Mouse (Mus musculus) layer of hippocampus, adult 2 months (tissue): ENCODE results near the gene Gzf1. TPM values are rescaled to one million over a fixed set of nuclear protein-coding genes. Genes with fewer than 3 reads are reported as not detected.

Source experiments
- DNase-seq, 2 experiments: peaks; one replicate each; pipeline ENCODE4 v3.0.0; 2022; ENCODE audit warnings: low spot score in 2 of 2
- H3K27ac ChIP-seq: fragments of 200-600 bp; 2 replicates; pipeline ENCODE4 v1.8.1; 2022
- H3K4me3 ChIP-seq: fragments of 200-600 bp; 2 replicates; pipeline ENCODE4 v1.8.1; 2022; ENCODE audit warnings: mild to moderate bottlenecking
- CTCF ChIP-seq: fragments of 200-600 bp; conservative IDR thresholded peaks from 2 replicates; pipeline ENCODE4 v1.8.1; 2022; ENCODE audit warnings: antibody characterized with exemption, mild to moderate bottlenecking, moderate library complexity
- long read RNA-seq, 2 experiments: library from polyadenylated mRNA; stranded (forward); transcript quantifications; one replicate each; pipeline ENCODE4 v2.0.0; 2021; ENCODE audit warnings: borderline mapping rate in 2 of 2
- total RNA-seq, 2 experiments: library from RNA; stranded (reverse); gene quantifications; 2 replicates each; pipeline ENCODE4 v1.2.3; 2021

Gzf1 gene
- total RNA-seq, result 10 to 100 TPM; 29.1 to 33.3 TPM
- long read RNA-seq, experiment 1, full-length matches to known transcripts, result 13 of 22 reads
- long read RNA-seq, experiment 1, partial matches to known transcripts, result 5 of 22 reads
- long read RNA-seq, experiment 1, other reads (novel, unspliced or antisense), result 4 of 22 reads
- long read RNA-seq, experiment 2, full-length matches to known transcripts, result 18 of 27 reads
- long read RNA-seq, experiment 2, partial matches to known transcripts, result 7 of 27 reads
- long read RNA-seq, experiment 2, other reads (novel, unspliced or antisense), result 2 of 27 reads

DNA sequence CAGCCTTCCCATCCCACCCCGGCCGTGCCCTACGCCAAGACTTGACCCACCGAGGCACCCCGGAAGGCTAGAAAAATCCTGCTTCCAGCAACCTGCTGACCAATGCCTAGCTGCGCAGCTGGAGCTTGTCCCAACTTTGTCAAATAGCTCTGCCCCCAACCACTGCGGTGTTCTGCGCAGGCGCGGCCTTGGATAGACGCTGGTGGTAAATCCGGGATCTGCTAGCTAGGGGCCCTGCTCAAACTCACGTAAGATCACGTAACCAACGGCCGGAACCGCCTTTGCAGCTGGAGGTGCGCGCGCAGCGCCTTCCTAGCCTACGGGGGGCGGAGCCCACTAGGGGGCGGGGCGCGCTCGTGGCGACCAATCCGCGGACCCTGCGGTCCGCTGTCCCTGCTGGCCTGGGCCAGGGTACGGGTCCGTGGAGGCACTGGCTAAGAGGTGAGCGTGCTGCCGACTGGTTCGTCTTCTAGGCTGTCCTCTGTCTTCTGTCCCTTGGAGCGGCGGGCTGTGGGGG, at the start of gene Gzf1:
Gene Gzf1, plus strand, starts transcription at position 249 of the 517 bp plus-strand sequence.
- H3K27ac ChIP-seq, result peak within 1 kb of the TSS; percentile 97
- H3K4me3 ChIP-seq, result peak within 1 kb of the TSS; percentile 72
- TF ChIP-seq CTCF, result peak; percentile 28; the same call in 1 of the 2 replicates
- DNase-seq, result peak; percentile 99

DNA sequence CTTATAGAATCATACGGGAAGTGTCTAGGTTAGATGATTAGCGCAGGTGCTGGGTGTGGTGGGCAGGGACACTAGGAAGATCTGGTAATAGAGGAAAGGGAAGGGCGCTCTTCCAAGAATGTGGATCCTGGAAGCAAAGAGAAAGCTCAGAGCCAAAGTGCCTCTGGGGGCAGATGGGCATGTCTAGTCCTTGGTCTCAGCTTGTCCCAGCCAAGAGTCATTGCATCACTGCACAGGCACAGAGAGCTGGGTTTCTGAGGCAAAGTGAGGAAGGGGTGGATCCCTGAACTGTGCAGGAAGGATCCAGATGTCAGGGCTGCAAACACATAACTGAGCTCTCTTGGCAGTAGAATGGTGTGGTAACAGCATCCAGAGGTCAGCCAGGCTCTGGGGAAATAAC, 49.2 kb upstream of the Gzf1 start:
- TF ChIP-seq CTCF, result no peak
- no peak overlapping the region for H3K27ac ChIP-seq
- H3K4me3 ChIP-seq, result no peak overlapping the region
- no peak for DNase-seq

GRCm38 (mm10) chr2:148634466-148634865, 46.4 kb upstream of the Gzf1 start:
- peak; percentile 40 to 70 for DNase-seq
- no peak for TF ChIP-seq CTCF
- no peak overlapping the region for H3K4me3 ChIP-seq
- peak overlapping the region; percentile 80 for H3K27ac ChIP-seq

DNA sequence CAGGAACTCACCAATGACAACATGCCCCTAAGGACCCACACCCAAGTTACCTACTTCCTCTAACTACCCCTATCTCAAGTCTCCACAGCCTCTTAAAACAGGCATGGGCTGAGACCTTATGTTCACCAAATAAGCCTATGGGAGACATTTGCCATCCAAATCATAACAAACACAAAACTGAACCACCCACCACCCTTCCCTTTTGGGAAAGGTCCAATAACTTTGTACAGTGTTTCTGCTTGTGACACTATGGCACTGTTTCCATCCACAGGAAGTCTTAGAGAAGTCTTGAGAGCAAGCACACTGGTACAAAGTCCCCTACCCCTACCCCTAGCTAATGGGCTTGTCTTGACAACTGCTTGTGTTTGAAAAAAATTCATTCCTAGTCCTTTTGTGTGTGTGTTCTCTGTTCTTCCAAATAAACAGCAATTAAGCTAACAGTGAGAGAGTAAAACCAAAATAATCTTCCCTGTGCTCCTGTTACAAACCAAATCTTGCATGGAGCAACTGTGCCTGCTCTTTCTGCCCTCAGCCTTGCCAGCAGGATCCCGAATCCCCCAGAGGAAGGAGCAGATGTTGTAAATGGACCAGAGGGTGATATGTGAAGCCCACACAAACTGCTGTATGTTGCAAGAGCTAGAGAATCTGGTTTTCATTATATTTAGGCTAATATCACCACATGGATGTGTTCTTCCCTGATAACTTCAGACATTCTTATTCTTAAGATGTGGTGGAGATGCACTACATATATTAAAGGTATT, 38.0 kb upstream of the Gzf1 start:
- no peak for TF ChIP-seq CTCF
- Histone ChIP-seq H3K4me3 (no peak overlapping the region), H3K27ac (peak overlapping the region; percentile 87)
- DNase-seq, result no peak

DNA sequence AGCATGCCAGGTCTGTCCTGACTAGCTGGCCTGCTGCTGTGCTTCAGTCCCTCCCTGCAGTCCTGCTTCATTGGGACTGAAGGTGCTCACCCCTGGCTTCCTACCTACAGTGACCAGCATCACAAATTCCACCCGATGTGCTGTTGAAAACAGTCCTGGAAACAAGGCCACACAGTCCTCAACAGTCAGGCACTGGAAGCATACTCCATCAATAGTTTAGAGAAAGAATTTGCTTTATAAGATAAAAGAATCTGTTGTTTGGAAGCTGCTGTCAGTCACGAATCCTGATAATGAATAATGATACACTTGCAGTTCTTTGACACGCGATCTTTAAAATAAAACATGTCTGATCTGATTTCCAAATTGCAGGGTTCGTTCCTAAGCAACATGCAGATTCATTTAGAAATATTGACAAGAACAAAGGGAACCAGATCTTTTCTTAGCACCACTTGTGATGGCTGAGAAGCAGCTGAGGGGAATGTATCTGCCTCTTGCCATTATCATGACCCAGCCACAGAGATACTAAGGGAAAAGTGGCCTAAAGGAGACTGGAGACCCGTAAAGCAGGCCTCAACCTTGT, 36.3 kb upstream of the Gzf1 start:
- peak in 1 of 2 experiments; percentile 50 for DNase-seq
- no peak for TF ChIP-seq CTCF
- no peak overlapping the region for H3K4me3 ChIP-seq
- H3K27ac ChIP-seq, result peak overlapping the region; percentile 87

GRCm38 (mm10) chr2:148650587-148651357, 30.1 kb upstream of the Gzf1 start:
- no peak for TF ChIP-seq CTCF
- Histone ChIP-seq H3K27ac (peak overlapping the region; percentile 40), H3K4me3 (no peak overlapping the region)
- no peak for DNase-seq

DNA sequence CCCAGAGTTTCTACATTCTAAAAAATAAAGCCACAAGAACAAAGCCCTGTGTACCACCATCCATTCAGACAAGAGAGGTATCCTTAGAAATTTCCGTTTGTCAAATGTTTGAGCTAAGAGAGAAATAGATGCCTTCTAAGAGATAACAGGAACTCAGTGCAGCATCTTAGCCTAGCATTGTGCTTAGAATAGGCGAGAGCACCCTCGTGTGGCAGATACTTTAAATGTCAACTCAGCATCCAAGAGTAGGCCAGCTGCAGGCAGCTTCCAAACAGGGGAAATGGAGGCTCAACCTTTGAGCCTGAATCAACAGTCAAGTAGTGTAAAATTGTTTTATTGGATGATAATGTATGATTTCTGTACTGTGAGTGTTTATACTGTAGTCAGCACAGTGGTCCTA, 25.9 kb upstream of the Gzf1 start:
- no peak overlapping the region for H3K4me3 ChIP-seq
- peak; percentile 75 to 78 for DNase-seq
- no peak overlapping the region for H3K27ac ChIP-seq
- TF ChIP-seq CTCF, result peak; percentile 91

- no peak overlapping the region for H3K27ac ChIP-seq
- no peak for DNase-seq
- no peak for TF ChIP-seq CTCF
- H3K4me3 ChIP-seq, result no peak overlapping the region
Observed at GRCm38 (mm10) chr2:148663458-148663857, 17.4 kb upstream of the Gzf1 start.

DNA sequence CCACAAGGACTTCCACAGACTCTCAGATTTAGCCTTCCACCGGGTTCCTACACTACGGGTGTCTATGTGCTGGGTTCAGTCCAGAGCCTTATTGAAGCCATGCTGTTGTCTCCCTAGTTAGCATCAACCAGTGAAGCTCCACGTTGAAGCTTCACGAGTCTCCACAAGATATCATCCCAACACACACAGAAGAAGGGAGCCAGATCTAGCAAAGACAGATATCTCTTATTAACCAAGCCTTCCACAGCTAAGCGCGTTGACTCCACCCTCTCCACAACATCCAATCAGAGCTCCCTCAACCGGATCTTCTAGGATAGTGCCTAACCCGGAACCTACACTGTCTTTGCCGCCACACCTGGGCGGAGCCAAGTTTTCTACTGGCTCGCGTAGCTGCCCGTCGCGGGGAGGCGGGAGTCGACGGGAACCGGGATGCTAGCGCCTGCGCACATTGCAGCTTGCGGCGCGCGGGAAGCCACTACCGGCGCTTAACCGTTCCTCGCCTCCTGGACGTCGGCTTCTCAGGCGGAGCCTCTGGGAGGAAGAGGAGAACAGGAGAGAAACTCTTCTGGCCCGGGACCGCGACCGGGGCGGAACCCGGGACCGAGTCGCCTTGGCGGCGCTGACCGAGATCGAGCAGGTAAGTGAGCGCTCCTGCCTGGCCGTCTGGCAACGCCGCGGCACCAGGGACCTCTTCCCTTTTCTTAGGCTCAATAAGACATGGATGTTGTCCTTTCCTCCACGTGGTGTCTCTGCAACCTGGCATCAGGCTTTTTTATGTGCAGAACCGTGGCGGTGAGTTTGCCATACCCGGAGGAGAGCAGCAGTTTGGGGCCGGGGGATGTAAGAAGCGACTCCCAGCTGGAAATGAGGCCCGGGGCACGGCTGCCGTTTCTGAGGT, 8.4 kb upstream of the Gzf1 start, which contains the start of gene Nxt1:
Gene Nxt1, plus strand, starts transcription at position 403 of the 898 bp plus-strand sequence.
- peak; percentile 99 for DNase-seq
- Histone ChIP-seq H3K27ac (peak within 1 kb of the TSS; percentile 88), H3K4me3 (peak within 1 kb of the TSS; percentile 73)
- TF ChIP-seq CTCF, result peak; percentile 37

- Histone ChIP-seq H3K27ac (peak overlapping the region; percentile 97), H3K4me3 (peak overlapping the region; percentile 53)
- peak; percentile 82 to 87 for DNase-seq
- TF ChIP-seq CTCF, result no peak
Observed at GRCm38 (mm10) chr2:148677801-148678200, 3.0 kb upstream of the Gzf1 start.

DNA sequence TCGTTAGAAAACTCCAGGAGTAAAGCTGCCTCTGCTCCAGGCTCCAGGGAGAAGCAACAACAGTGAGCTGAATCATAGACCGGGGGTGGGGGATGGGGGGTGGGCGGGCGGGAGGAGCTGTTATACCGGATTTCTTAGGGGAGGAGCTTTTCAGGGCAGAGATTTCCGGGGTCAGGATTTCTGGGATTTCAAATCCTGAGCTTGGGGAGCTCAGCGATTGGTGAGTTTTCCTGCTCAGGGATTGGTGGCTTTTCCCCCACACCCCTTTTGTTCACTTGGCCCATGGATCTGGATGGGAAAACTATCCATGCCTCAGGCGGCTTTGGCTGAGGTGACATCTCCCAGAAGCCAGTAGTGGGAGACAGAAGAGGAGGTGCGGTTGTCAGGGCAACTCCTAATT, 1.5 kb upstream of the Gzf1 start:
- TF ChIP-seq CTCF, result no peak
- peak; percentile 48 to 77 for DNase-seq
- H3K4me3 ChIP-seq, result peak overlapping the region; percentile 26; the same call in 1 of the 2 replicates
- H3K27ac ChIP-seq, result peak overlapping the region; percentile 97
